Mouse (Mus musculus) heart, embryonic 16.5 days (tissue): ENCODE data around the gene Cubn. TPM values are rescaled to one million over a fixed set of nuclear protein-coding genes. Genes with fewer than 3 reads are reported as not detected.

Source experiments
- ATAC-seq: fragments of 200-750 bp; cut with Nextera tagmentation; replicated peaks from 2 replicates; pipeline ENCODE4 v1.8.0; 2017; ENCODE audit warnings: moderate number of reproducible peaks; ENCODE audit not compliant: insufficient read depth, low FRiP score; ENCODE audit errors: extremely low read depth
- H3K27ac ChIP-seq: fragments of 300-500 bp; sonication (generic); 2 replicates; pipeline ENCODE4 v1.5.1; 2014; ENCODE audit warnings: mild to moderate bottlenecking, low read length, control low read depth, moderate library complexity
- H3K27me3 ChIP-seq: fragments of 300-500 bp; sonication (generic); 2 replicates; pipeline ENCODE4 v1.6.1; 2014; ENCODE audit warnings: low read length, mixed read lengths; ENCODE audit not compliant: control insufficient read depth, insufficient read depth
- H3K36me3 ChIP-seq: fragments of 300-500 bp; sonication (generic); 2 replicates; pipeline ENCODE4 v1.6.1; 2014; ENCODE audit not compliant: control insufficient read depth, insufficient read depth
- H3K4me1 ChIP-seq: fragments of 300-500 bp; sonication (generic); 2 replicates; pipeline ENCODE4 v1.6.1; 2014; ENCODE audit warnings: low read length, mixed read lengths; ENCODE audit not compliant: control insufficient read depth, insufficient read depth
- H3K4me2 ChIP-seq: fragments of 300-500 bp; sonication (generic); 2 replicates; pipeline ENCODE4 v1.6.1; 2014; ENCODE audit warnings: low read depth, mild to moderate bottlenecking, control low read depth, low read length
- H3K4me3 ChIP-seq: fragments of 300-500 bp; sonication (generic); 2 replicates; pipeline ENCODE4 v1.5.1; 2014; ENCODE audit warnings: mild to moderate bottlenecking, control low read depth, low read length
- H3K9ac ChIP-seq: fragments of 300-500 bp; sonication (generic); 2 replicates; pipeline ENCODE4 v1.6.1; 2014; ENCODE audit warnings: low read length, control low read depth
- H3K9me3 ChIP-seq: fragments of 300-500 bp; sonication (generic); replicated peaks from 2 replicates; pipeline ENCODE4 v1.6.1; 2016; ENCODE audit warnings: low read length; ENCODE audit not compliant: control insufficient read depth
- WGBS: fragments of 180-500 bp; shearing (Covaris S2); extraction: QIAGEN DNeasy Blood & Tissue Kit; methylation state at CpG from one replicate; pipeline ENCODE4 v1.1.7; 2014; 5-methylcytosine and 5-hydroxymethylcytosine counted together
- polyA plus RNA-seq: library from polyadenylated mRNA; unstranded; fragments of >200 nt; fragmentation: Nextera tagmentation; extraction: Ambion mirVana; gene quantifications from 2 replicates; pipeline ENCODE4 v1.2.1, GENCODE M21; 2015

The Cubn gene
- polyA plus RNA-seq, 1 experiment from 2014 or later: 0.28 TPM

- WGBS: 68% methylated on average over 7 of the region's 7 CpGs
- Histone ChIP-seq H3K27ac (no peak overlapping the region), H3K27me3 (no peaks in the 10 kb centered on the region), H3K4me3 (no peak overlapping the region), H3K36me3 (no peaks in the 10 kb centered on the region), H3K4me1 (no peaks in the 10 kb centered on the region), H3K9me3 (no peaks in the 10 kb centered on the region), H3K9ac (no peak overlapping the region), H3K4me2 (no peak overlapping the region)
- no peak for ATAC-seq
Measured at GRCm38 (mm10) chr2:13357885-13358552, 133.6 kb downstream of the Cubn start.

GRCm38 (mm10) chr2:13352775-13353174 lies 138.8 kb downstream of the Cubn start:
- Histone ChIP-seq H3K9ac (no peak overlapping the region), H3K4me1 (no peaks in the 10 kb centered on the region), H3K9me3 (no peaks in the 10 kb centered on the region), H3K4me3 (no peak overlapping the region), H3K36me3 (no peaks in the 10 kb centered on the region), H3K4me2 (no peak overlapping the region), H3K27me3 (no peaks in the 10 kb centered on the region), H3K27ac (no peak overlapping the region)
- WGBS: 89% methylated on average over 3 of the region's 3 CpGs
- no peak for ATAC-seq

GRCm38 (mm10) chr2:13352112-13352728 lies 139.4 kb downstream of the Cubn start:
- Histone ChIP-seq H3K4me2 (no peak overlapping the region), H3K4me1 (no peaks in the 10 kb centered on the region), H3K9me3 (no peaks in the 10 kb centered on the region), H3K9ac (no peak overlapping the region), H3K4me3 (no peak overlapping the region), H3K27me3 (no peaks in the 10 kb centered on the region), H3K36me3 (no peaks in the 10 kb centered on the region), H3K27ac (no peak overlapping the region)
- 91% methylated on average over 1 of the region's 1 CpGs for WGBS
- no peak for ATAC-seq

- Histone ChIP-seq H3K4me2 (no peak overlapping the region), H3K36me3 (no peaks in the 10 kb centered on the region), H3K9me3 (no peaks in the 10 kb centered on the region), H3K4me3 (no peak overlapping the region), H3K27ac (no peak overlapping the region), H3K9ac (no peak overlapping the region), H3K4me1 (peaks cover 5% of the 10 kb centered on the region; the same call in 1 of the 2 replicates), H3K27me3 (no peaks in the 10 kb centered on the region)
- WGBS: 68% methylated on average over 7 of the region's 7 CpGs
- ATAC-seq: no peak
Measured at GRCm38 (mm10) chr2:13342325-13342926, 149.2 kb downstream of the Cubn start.

- no peak overlapping the region for H3K9ac ChIP-seq
- H3K27ac ChIP-seq: no peak overlapping the region
- no peaks in the 10 kb centered on the region for H3K36me3 ChIP-seq
- no peaks in the 10 kb centered on the region for H3K27me3 ChIP-seq
- 64% methylated on average over 4 of the region's 4 CpGs for WGBS
- no peak overlapping the region for H3K4me2 ChIP-seq
- peaks cover 5% of the 10 kb centered on the region; the same call in 1 of the 2 replicates for H3K4me1 ChIP-seq
- H3K4me3 ChIP-seq: no peak overlapping the region
- ATAC-seq: no peak
- no peaks in the 10 kb centered on the region for H3K9me3 ChIP-seq
Measured at GRCm38 (mm10) chr2:13335446-13335845, 156.2 kb downstream of the Cubn start.

- H3K4me1 ChIP-seq: no peaks in the 10 kb centered on the region
- H3K9ac ChIP-seq: no peak overlapping the region
- H3K27me3 ChIP-seq: no peaks in the 10 kb centered on the region
- H3K27ac ChIP-seq: peak overlapping the region; percentile 58
- ATAC-seq: peak; percentile 52; the same call in 1 of the 2 replicates
- H3K9me3 ChIP-seq: no peaks in the 10 kb centered on the region
- no peak overlapping the region for H3K4me2 ChIP-seq
- no peaks in the 10 kb centered on the region for H3K36me3 ChIP-seq
- 34% methylated on average over 4 of the region's 4 CpGs for WGBS
- no peak overlapping the region for H3K4me3 ChIP-seq
Measured at GRCm38 (mm10) chr2:13329754-13330417, 161.7 kb downstream of the Cubn start.

GRCm38 (mm10) chr2:13303376-13303775 lies 188.2 kb downstream of the Cubn start:
- Histone ChIP-seq H3K4me2 (no peak overlapping the region), H3K9me3 (no peaks in the 10 kb centered on the region), H3K9ac (no peak overlapping the region), H3K27me3 (no peaks in the 10 kb centered on the region), H3K4me1 (no peaks in the 10 kb centered on the region), H3K4me3 (no peak overlapping the region), H3K36me3 (no peaks in the 10 kb centered on the region), H3K27ac (no peak overlapping the region)
- 84% methylated on average over 3 of the region's 3 CpGs for WGBS
- no peak for ATAC-seq

- 21% methylated on average over 3 of the region's 3 CpGs for WGBS
- Histone ChIP-seq H3K27ac (no peak overlapping the region), H3K27me3 (no peaks in the 10 kb centered on the region), H3K9me3 (no peaks in the 10 kb centered on the region), H3K4me2 (no peak overlapping the region), H3K4me1 (0 out of 2 replicates have a peak, but pooled peaks cover 2% of the 10 kb centered on the region), H3K36me3 (no peaks in the 10 kb centered on the region), H3K9ac (no peak overlapping the region), H3K4me3 (no peak overlapping the region)
- ATAC-seq: no peak; the same call in 1 of the 2 replicates
Measured at GRCm38 (mm10) chr2:13299031-13299430, 192.6 kb downstream of the Cubn start.

GRCm38 (mm10) chr2:13297733-13298132 lies 193.9 kb downstream of the Cubn start:
- no peaks in the 10 kb centered on the region for H3K9me3 ChIP-seq
- H3K27ac ChIP-seq: no peak overlapping the region
- 0 out of 2 replicates have a peak, but pooled peaks cover 2% of the 10 kb centered on the region for H3K4me1 ChIP-seq
- ATAC-seq: peak; percentile 67; the same call in 1 of the 2 replicates
- 36% methylated on average over 5 of the region's 5 CpGs for WGBS
- no peak overlapping the region for H3K4me3 ChIP-seq
- H3K4me2 ChIP-seq: no peak overlapping the region
- H3K27me3 ChIP-seq: no peaks in the 10 kb centered on the region
- H3K36me3 ChIP-seq: no peaks in the 10 kb centered on the region
- no peak overlapping the region for H3K9ac ChIP-seq
